Mouse (Mus musculus): ENCODE results near the gene Adam17.
"Not testable (repeated sequence)": the region's sequence is repeated elsewhere in the genome, so short reads cannot be mapped to it uniquely, and the experiment has no call there.

The Adam17 gene

GRCm38 (mm10) chr12:21373100-21373819 lies at the start of gene Adam17:
Gene Adam17 (minus strand): TSS chr12:21373632.
- peak; percentile 98 for DNase-seq (ENCODE audit: low read depth, low spot score)

- DNase-seq (ENCODE audit: low read depth, low spot score) = peak; percentile 69
These were observed 45.2 kb upstream of the Adam17 start for GRCm38 (mm10) chr12:21418621-21419131.

- no peak for DNase-seq (ENCODE audit: low read depth, low spot score)
These were observed 44.7 kb upstream of the Adam17 start for GRCm38 (mm10) chr12:21418083-21418482.

- peak; percentile 100 for DNase-seq (ENCODE audit: low read depth, low spot score)
These were observed 44.0 kb upstream of the Adam17 start, which contains the start of gene Ywhaq for GRCm38 (mm10) chr12:21417100-21418070. Gene Ywhaq (minus strand): TSS chr12:21417637.

GRCm38 (mm10) chr12:21416506-21416905 lies 43.1 kb upstream of the Adam17 start:
- no peak for DNase-seq (ENCODE audit: low read depth, low spot score)

GRCm38 (mm10) chr12:21410620-21411019 lies 37.2 kb upstream of the Adam17 start:
- DNase-seq (ENCODE audit: low read depth, low spot score) = no peak

- no peak for DNase-seq (ENCODE audit: low read depth, low spot score)
These were observed 36.2 kb upstream of the Adam17 start for GRCm38 (mm10) chr12:21409651-21410050.

- DNase-seq (ENCODE audit: low read depth, low spot score) = no peak
These were observed 35.4 kb upstream of the Adam17 start for GRCm38 (mm10) chr12:21408789-21409367.

GRCm38 (mm10) chr12:21402771-21403170 lies 29.3 kb upstream of the Adam17 start:
- no peak for DNase-seq (ENCODE audit: low read depth, low spot score)

GRCm38 (mm10) chr12:21386201-21386600 lies 12.8 kb upstream of the Adam17 start:
- no peak for DNase-seq (ENCODE audit: low read depth, low spot score)

- DNase-seq (ENCODE audit: low read depth, low spot score) = not testable (repeated sequence)
These were observed 5.4 kb upstream of the Adam17 start for GRCm38 (mm10) chr12:21378765-21379346.

- no peak for DNase-seq (ENCODE audit: low read depth, low spot score)
These were observed 2.1 kb upstream of the Adam17 start for GRCm38 (mm10) chr12:21375376-21376157.

- no peak for DNase-seq (ENCODE audit: low read depth, low spot score)
These were observed 516 bp upstream of the Adam17 start for GRCm38 (mm10) chr12:21373820-21374475.

GRCm38 (mm10) chr12:21370035-21370611 lies 3.3 kb downstream of the Adam17 start:
- peak; percentile 42 for DNase-seq (ENCODE audit: low read depth, low spot score)

- peak; percentile 18 for DNase-seq (ENCODE audit: low read depth, low spot score)
These were observed 4.4 kb downstream of the Adam17 start for GRCm38 (mm10) chr12:21369087-21369410.

- no peak for DNase-seq (ENCODE audit: low read depth, low spot score)
These were observed 4.9 kb downstream of the Adam17 start for GRCm38 (mm10) chr12:21368376-21369086.

GRCm38 (mm10) chr12:21364624-21365435 lies 8.6 kb downstream of the Adam17 start:
- no peak for DNase-seq (ENCODE audit: low read depth, low spot score)

GRCm38 (mm10) chr12:21363195-21363594 lies 10.2 kb downstream of the Adam17 start:
- DNase-seq (ENCODE audit: low read depth, low spot score) = no peak

Measured in brain, adult 2 months (tissue).